Mouse (Mus musculus) T-helper 2 cell (primary cell): Measurements from ENCODE around the gene Lamb1.

Experiments
- in situ Hi-C: fragments of 300-600 bp; cut with MboI, MseI; formaldehyde crosslinking; loops from one replicate; pipeline ENCODE4 v1.15.1; 2025; ENCODE audit warnings: high pct_unique_total_duplicates

Lamb1 gene

DNA sequence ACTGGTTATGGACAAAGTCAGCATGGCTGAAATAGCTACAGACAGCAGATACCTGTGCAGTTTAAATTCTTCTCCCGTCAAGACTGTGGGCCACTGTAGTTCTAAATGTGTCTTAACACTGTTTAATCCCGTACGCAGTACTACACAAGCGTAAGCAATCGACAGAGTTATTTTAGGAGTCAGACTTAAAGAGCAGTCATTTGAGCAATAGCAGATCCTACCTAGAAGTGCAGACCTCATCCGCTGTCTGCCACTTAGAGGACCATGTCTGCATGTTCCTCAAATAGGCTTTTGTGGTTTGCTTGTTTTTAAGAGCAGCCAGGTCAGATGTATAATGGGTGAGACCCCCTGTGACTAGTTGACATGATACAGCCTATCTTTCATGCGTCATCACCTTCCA, 49.3 kb downstream of the Lamb1 start:
- in situ Hi-C loops = no loop called here

DNA sequence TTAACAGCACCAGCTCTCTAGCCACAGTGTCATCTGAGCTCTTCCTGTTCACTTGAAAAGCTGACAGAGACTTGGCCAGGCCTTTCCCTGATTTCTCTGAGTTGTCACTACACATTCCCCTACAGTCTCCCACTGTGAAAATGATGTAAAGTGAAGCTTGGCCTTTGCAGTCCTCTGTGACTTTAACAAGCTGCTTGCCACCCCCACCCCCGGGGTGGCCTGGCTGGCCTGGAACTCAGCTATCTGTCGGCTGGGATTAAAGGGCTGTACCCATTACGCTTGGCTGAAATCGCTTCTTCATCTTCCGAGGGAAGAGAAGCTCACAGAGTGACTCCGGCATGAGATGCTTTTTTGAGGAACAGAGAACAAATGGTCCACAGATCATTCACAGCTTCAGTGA, 50.9 kb downstream of the Lamb1 start:
- in situ Hi-C loops = no loop called here

DNA sequence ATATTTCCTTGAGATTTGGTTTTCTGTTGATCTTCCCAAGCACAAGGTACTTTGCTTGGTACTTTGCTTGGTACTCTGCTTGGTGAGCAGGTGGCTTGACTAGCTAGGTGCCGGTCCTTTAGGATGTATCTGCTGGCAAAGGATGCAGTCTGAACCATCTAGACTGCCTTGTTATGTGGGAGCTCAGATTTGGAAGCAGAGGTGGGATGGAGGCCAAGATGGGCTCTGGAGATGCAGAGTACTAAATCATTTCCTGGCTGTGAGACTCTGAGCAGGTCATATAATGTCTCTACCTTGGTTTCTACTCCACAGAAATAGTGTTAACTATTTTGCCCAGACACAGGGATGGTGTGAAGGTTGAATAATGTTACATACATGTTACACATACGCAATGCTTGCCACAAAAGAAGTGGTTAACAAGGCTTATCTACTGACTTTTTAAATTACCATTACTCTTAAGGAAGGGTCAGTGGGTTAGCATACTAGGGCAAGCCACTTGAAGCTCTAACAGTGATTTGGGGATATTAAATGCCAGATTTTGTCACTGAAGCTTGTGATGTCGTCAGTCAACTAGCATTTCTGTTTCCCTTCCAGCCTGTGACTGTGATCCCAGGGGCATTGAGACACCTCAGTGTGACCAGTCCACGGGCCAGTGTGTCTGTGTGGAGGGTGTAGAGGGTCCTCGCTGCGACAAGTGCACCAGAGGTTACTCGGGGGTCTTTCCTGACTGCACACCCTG, 52.8 kb downstream of the Lamb1 start:
- in situ Hi-C loops = no loop called here

DNA sequence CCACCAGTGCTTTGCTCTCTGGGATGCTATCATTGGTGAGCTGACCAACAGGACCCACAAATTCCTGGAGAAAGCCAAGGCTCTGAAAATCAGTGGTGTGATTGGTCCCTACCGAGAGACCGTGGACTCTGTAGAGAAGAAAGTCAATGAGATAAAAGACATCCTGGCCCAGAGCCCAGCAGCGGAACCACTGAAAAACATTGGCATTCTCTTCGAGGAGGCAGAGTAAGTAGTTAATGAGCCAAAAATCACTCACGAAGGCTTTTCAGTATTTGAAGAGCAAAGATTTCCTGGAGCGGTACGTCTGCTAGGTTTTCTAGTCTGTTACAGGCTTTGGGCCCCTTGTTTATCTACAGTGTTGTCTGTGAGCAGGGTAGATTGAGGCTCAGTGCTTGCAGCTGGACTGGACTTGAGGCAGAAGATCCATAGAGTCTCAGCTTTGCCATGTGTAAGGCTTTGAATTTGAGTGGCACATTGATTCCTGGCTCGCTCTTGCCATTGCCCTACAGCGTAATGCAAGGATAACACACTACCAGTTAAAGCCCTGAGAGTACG, 53.5 kb downstream of the Lamb1 start:
- in situ Hi-C loops = no loop called here

DNA sequence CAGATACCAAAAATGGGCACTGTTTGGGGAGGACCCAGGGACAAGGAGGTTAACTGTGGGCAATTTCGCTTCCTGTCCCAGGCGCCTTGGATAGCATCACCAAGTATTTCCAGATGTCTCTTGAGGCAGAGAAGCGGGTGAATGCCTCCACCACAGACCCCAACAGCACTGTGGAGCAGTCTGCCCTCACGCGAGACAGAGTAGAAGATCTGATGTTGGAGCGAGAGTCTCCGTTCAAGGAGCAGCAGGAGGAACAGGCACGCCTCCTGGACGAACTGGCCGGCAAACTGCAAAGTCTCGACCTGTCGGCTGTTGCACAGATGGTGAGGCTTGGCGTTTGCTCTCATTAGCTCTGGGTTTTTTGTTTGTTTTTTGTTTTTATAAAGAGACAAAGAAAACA, 55.8 kb downstream of the Lamb1 start:
- in situ Hi-C loops = no loop called here

DNA sequence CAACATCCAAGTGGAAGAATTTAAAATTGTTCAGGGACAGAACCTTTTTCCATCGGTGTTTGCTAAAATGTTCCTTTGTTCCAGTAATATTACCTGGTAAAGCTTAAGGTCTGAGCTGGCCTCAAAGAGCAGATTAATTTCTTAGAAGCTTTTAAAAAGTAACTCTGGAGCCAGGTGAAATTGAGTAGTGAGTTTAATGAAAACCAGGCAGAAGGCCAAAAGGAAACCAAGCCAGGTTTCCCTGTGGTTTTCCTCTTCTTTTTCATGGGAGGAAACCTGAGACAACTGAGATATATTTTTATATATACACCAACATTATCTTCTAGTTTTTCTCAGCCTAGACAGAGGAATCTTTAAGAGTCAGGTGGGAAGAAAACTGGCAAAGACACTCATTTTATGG, 56.5 kb downstream of the Lamb1 start:
- in situ Hi-C loops = no loop called here

DNA sequence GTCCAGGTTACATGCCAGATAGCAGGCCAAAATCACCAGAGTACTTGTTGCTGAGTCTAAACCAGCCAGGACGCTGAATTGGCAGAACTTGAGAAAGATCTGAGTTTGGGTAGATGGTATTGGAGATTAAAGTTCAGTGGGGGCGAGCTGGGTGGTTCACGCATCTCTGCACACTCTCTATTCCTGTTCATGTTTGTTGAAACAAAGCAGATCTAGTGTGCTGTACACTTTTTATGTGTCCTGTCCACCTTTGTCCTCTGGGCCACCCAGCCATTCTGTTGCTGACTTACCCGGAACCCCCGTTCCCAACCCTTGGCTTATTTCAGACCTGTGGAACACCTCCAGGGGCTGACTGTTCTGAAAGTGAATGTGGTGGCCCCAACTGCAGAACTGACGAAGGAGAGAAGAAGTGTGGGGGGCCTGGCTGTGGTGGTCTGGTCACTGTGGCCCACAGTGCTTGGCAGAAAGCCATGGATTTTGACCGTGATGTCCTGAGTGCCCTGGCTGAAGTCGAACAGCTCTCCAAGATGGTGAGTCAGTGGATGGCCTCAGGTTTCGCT, 58.2 kb downstream of the Lamb1 start:
- in situ Hi-C loops = no loop called here

DNA sequence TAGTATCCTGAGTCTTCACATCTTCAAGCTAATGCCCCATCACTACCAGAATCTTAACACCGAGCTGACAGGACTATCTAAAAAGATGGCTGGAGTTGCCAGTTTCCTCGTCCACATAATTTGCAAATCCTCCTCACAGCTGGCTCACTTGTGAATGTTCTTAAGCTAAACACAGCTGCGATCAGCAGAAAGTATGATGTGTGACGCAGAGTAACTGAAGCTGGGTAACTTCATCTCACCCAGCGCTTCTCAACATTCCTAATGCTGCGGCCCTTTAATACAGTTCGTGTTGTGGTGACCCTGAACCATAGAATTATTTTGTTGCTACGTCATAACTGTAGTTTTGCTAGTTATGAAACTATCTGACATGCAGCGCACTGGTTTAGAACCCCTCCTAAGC, 62.1 kb downstream of the Lamb1 start:
- in situ Hi-C loops = no loop called here

DNA sequence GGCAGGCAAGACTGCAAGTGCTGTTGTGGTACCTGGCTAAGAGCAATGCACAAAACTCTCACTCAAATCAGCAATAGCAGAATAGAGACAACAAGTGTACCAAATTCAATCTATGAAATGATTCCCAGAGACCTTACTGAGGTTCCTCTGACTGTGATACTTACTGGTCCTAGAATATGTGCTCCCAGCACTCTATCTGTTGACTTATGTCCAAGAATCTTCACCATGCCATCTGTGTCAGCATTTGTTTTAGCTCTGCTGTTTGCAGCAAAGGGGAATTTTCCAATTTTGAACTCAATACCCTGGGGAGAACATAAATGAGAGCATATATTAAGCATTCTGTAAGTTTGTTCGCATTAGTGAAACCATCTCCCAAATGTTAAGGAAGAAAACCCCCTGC, 68.2 kb downstream of the Lamb1 start:
- in situ Hi-C loops = no loop called here

DNA sequence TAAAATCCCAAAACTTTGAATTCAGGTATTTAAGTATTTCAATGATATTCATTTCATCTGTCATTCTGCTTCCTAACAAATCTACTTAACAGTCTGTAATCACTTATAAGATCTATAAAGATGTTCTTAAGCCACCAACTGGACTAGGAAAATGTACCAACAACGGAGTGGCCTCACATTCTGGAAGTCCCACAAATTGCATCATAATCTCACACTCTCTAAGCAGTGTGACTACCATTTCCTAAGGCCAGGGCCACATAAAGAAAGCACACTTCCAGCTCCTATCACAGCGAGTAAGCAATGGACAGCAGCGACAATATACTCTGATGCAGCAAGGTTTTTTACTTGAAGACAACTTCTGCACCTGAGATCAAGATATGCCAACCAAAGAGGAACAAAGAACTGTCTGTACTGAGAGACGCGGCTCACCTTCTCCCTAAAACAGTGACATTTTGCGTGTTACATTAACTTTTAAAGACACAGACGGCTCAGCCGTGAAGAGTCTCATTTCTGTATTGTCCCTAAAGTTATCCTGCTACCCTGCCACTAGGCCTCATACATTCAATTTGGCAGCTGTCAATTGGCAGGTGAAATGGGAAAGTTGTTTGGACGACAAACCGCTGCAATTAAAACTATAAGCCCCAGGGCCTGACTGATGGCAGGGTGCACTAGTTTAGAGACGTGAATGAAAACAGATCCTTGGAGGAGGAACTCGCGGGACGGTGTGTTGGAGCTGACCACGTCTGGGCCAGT, 85.3 kb downstream of the Lamb1 start:
- in situ Hi-C loops = loop anchor here (10.0 kb wide), 1 partner anchor 894 kb away; no protein-coding TSS in a partner anchor

DNA sequence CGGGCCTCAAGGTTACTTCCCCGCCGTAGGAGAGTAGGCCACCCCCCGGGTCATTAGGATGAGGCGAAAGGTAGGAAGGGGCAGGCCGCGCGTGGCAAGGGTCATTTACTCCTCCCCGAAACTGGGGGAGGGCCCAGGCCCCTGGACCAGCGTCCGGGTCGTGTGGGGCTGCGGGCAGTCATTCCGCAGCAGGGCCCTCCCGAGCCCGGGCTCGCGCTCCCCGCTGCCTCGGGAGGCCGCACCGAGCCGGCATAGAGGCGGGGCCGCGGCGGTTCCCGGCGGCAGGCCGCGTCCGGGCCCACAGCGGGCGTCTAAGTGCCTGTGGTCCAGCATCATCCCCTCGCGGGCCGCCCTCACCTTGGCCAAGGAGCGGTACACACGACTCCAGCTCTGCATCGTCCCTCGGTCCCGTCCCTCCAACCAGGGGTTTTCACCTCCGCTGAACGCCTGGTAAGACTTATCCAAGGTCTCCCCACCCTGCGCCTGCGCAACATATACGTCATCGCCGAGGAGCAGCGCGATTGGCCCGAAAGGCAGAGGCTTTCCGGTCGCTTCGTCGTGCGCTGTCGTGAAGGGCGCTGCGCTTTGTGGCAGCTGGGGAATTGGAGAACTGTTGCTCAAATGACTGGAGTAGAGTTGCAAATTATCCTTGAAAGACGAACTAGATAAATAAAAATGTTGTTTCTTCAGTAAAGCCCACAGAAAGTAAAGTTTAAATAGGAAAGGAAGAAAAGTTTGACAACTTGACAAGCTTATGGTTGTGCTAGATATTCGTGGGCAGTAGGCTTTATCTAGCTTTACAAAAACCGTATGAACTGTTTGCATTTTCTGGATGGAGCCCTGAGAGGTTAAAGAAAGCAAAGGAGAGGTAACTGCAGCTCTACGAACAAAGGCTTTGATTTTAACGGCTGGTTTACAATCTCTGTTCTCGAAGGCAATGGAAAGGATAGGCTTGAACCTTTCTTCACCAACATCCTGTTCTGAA, 86.2 kb downstream of the Lamb1 start, which contains the start of gene Dld:
Gene Dld, minus strand, starts transcription at position 510 of the 985 bp plus-strand sequence.
- in situ Hi-C loops = loop anchor here (10.0 kb wide), 1 partner anchor 894 kb away; no protein-coding TSS in a partner anchor

DNA sequence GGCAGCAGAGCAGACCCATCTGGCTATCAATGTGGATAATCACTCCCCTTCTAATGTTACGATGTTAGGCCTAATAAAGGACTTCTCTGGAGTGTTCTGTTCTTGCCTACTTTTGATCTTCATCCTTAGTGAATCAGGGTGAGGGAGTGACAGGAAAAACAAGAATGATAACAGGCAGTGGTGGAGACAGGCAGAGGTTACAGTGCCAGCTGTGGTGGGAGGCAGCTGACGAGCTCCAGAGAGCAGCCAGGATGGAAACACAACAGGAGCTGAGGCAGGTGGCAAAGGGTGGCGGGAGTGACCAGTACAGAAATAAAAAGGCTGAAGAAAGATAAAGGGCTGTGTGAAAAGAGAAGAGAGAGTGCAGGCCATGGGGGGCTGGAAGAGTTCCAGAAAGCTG, 101.4 kb downstream of the Lamb1 start:
- in situ Hi-C loops = no loop called here

DNA sequence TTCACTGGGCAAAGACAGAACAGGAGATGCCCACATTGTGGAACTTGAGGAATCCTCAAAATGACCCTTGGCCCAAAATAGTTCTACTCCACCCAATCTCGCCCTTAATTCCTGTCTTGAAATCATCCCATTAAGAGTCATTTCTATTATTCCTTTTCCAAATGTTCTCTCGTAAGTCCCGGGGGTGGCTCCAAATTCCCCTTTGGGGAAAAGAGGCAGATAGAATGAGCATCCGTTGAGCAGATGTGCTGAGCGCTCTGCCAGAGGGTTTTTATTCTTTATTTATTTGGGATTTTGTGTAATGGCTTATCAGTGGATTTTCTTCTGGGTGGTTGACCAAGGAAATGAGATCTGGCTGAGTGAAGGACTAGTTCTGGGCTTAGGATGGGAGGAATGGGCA, 102.7 kb downstream of the Lamb1 start:
- in situ Hi-C loops = no loop called here

DNA sequence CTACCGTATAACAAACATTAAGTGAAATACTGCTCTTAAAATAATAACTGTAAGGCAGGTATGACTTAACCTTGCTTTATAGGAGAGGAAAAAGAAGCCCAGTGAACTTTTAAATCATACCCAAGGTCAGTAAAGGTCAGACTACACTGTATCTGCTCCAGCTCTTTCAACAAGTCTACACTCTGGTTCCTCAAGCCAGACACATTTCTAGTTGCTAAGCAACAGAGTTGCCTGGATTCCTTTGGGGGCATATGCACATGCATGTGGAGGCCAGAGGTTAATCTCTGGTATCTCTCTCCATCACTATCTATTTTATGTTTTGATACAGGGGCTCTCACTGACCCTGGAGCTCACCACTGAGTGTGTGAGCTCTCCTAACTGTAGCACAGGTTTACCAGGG, 104.1 kb downstream of the Lamb1 start:
- in situ Hi-C loops = no loop called here

DNA sequence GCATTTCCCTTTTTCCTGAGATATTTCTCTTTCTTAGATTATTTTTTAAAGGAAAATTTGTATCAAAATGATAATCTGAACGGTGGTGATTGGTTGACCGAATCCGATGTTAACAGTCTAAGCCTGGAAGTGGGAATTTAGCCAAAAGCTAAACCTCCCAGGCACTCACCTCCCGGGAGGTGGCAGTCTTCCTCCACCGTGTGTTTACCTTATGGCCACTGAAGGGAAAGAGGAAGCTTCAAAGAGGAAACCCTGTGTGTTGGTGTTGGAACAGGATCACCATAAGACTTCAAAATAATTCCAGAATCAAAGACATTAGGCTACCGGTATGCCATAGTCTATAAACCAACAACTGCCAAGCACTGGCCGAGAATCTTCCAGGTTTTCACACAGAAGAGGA, 104.6 kb downstream of the Lamb1 start:
- in situ Hi-C loops = no loop called here

DNA sequence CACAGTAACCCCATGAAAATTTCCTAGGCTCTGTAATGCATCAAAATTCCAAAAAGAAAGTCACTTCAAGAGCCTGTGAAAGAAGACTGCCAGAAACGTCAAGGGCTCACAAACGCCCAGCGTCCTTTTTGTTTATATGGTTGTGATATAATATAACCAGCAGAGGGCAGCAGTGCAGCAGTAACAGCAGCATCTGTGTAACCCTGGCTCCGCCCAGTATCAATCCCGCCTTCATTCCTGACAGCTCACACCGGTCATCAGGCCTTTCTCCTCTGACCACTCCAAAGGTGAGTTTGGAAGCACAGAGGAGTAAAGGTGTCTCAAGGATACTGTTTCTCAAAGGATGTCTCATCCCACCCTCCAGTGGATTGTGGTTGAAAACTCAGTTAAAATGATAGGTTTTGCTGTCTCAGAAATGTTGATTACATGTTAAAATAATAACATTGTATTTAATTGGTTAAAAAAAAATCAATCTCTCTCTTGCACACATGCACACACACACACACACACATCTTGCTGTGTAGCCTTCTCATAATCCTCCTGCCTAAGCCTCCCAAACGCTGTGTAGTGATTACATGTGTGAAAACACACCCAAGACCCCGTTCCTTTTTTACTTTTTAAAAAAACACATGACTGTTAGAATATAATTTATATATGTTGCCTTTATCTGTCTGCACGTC, 109.7 kb downstream of the Lamb1 start:
- in situ Hi-C loops = no loop called here

DNA sequence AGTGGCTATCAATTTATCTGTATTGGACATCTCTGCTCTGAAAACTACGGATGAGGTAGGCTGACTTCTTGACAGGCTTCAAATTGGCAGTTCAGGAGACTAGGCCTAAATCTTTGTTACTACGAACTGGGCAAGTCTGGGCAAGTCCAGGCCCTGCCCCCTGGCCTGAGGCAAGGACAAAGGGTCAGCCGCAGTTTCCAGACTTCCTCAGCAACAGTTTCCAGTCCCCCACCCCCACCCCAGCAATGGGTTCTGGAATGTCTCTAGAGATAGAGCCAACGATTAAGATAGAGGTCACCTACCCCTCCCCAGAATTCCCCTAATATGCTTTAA, 110.2 kb downstream of the Lamb1 start:
- in situ Hi-C loops = no loop called here

DNA sequence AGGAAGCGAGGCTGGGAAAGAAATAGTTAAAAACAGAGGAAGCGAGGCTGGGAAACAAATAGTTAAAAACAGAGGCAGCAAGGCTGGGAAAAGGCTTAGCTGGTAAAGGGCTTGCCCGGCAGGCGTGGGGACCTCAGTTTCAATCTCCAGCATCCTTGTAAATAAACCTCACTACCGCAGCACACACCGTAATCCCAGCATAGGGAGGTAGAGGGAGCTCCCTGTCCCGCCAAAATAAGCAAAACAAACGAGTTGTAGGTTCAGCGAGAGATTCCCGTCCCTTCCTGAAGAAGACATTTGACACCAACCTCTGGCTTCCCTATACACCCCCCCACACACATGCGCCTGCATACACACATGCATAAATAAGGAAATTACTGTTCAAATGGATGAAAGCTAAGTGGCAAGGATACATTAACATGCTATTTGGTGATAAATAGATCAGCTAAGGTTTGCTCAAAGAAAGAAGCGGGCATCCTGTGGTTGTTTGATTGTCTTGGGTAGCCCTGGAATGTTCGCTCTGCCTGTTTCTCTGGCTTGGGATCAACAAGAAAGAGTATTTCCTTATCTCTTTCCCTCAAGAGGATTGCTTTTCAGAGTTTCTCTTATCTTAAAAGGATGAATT, 111.4 kb downstream of the Lamb1 start:
- in situ Hi-C loops = no loop called here

DNA sequence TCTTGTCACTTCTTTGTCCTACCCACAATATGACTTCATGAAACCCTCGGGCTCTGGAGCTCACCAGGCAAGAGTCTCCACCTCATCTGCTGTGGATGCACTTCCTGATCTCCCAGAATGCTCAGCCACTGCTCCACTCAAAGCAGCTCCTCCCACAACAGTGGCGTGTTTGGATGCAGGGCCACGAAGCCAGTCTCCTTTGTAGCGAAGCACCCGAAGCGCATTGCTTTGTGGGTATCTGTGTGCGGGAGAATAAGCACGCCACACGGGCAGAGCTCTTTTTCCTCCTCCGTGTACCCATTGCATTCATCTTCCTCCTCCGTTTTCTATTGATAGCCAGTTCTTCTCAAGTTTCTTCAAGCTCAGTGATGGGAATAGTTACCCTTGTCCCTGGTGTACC, 112.2 kb downstream of the Lamb1 start:
- in situ Hi-C loops = no loop called here
